Mouse (Mus musculus): ENCODE results near the gene Fan1. TPM values are rescaled to one million over a fixed set of nuclear protein-coding genes. Genes with fewer than 3 reads are reported as not detected.

The Fan1 gene
- polyA plus RNA-seq, 1 experiment from 2014 or later, result 6.1 TPM

- Histone ChIP-seq H3K4me2 (ENCODE audit: low read depth) (no peak overlapping the region), H3K4me3 (ENCODE audit: low read depth, low read length) (no peak overlapping the region), H3K9ac (ENCODE audit: low read length) (no peak overlapping the region), H3K9me3 (ENCODE audit: control insufficient read depth, low read length) (no peaks in the 10 kb centered on the region), H3K36me3 (ENCODE audit: control insufficient read depth, insufficient read depth, low read length) (peaks cover 4% of the 10 kb centered on the region; the same call in 1 of the 2 replicates), H3K27ac (ENCODE audit: low read depth, low read length) (no peak overlapping the region), H3K27me3 (ENCODE audit: control insufficient read depth, insufficient read depth, low read length) (no peaks in the 10 kb centered on the region), H3K4me1 (ENCODE audit: control insufficient read depth, insufficient read depth, low read length) (peaks cover 3% of the 10 kb centered on the region; the same call in 1 of the 2 replicates)
- DNase-seq (ENCODE audit: low spot score) (no peak), ATAC-seq (ENCODE audit: insufficient read depth, low FRiP score, low TSS enrichment) (no peak)
- WGBS, result 89% methylated on average over 23 of the region's 23 CpGs
Measured at GRCm38 (mm10) chr7:64371940-64372878, 1.7 kb downstream of the Fan1 start.

DNA sequence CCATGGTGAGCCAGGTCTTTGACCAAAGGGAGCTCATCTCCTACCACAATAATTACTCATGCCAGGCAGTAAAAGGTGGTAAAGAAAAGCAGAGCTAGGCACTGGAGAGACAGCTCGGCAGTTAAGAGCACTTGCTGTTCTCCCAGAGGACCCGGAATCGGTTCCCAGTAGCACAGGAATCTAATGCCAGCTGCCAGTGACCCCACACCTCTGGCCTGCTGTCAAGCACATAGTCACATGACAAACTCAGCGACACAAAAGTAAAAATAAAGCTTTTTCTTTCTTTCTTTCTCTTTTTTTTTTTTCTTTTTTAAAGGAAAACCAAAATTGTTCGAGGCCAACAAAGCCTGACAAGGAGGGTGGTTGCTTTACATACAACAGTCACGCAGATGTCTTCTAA lies 4.1 kb downstream of the Fan1 start:
- Histone ChIP-seq H3K4me2 (ENCODE audit: low read depth) (no peak overlapping the region), H3K27me3 (ENCODE audit: control insufficient read depth, insufficient read depth, low read length) (no peaks in the 10 kb centered on the region), H3K4me1 (ENCODE audit: control insufficient read depth, insufficient read depth, low read length) (peaks cover 3% of the 10 kb centered on the region; the same call in 1 of the 2 replicates), H3K27ac (ENCODE audit: low read depth, low read length) (no peak overlapping the region), H3K36me3 (ENCODE audit: control insufficient read depth, insufficient read depth, low read length) (no peaks in the 10 kb centered on the region; the same call in 1 of the 2 replicates), H3K9ac (ENCODE audit: low read length) (no peak overlapping the region), H3K4me3 (ENCODE audit: low read depth, low read length) (no peak overlapping the region), H3K9me3 (ENCODE audit: control insufficient read depth, low read length) (no peaks in the 10 kb centered on the region)
- ATAC-seq (ENCODE audit: insufficient read depth, low FRiP score, low TSS enrichment), result no peak
- no peak for DNase-seq (ENCODE audit: low spot score)
- WGBS, result 89% methylated on average over 6 of the region's 6 CpGs

DNA sequence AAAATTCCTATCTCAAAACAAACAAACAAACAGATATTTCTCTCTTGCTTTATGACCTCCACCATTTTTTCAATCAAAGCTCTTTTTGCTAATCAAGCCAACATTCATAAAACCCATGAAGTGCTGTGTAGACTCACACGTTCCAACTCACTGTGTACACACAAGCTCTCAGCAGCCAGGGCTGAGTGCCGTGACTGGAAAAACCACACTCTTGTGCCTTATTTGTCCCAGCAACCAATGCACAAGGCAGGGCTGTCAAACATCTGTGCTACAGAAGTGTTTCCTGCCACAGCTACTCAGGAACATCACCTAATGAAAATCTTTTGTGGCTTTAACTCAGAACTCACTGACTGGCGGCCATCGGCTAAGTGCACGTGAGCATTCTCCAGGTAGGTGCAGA lies 8.0 kb downstream of the Fan1 start:
- DNase-seq (ENCODE audit: low spot score) (no peak), ATAC-seq (ENCODE audit: insufficient read depth, low FRiP score, low TSS enrichment) (no peak)
- peaks cover 6% of the 10 kb centered on the region for H3K36me3 ChIP-seq (ENCODE audit: control insufficient read depth, insufficient read depth, low read length)
- H3K4me1 ChIP-seq (ENCODE audit: control insufficient read depth, insufficient read depth, low read length), result no peaks in the 10 kb centered on the region
- no peaks in the 10 kb centered on the region for H3K27me3 ChIP-seq (ENCODE audit: control insufficient read depth, insufficient read depth, low read length)
- no peaks in the 10 kb centered on the region for H3K9me3 ChIP-seq (ENCODE audit: control insufficient read depth, low read length)
- no peak overlapping the region for H3K9ac ChIP-seq (ENCODE audit: low read length)
- H3K27ac ChIP-seq (ENCODE audit: low read depth, low read length), result no peak overlapping the region
- no peak overlapping the region for H3K4me2 ChIP-seq (ENCODE audit: low read depth)
- WGBS, result 93% methylated on average over 5 of the region's 5 CpGs
- no peak overlapping the region for H3K4me3 ChIP-seq (ENCODE audit: low read depth, low read length)

GRCm38 (mm10) chr7:64360586-64360945 lies 13.3 kb downstream of the Fan1 start:
- Histone ChIP-seq H3K27me3 (ENCODE audit: control insufficient read depth, insufficient read depth, low read length) (no peaks in the 10 kb centered on the region), H3K9ac (ENCODE audit: low read length) (no peak overlapping the region), H3K4me2 (ENCODE audit: low read depth) (no peak overlapping the region), H3K36me3 (ENCODE audit: control insufficient read depth, insufficient read depth, low read length) (peaks cover 6% of the 10 kb centered on the region), H3K27ac (ENCODE audit: low read depth, low read length) (no peak overlapping the region), H3K9me3 (ENCODE audit: control insufficient read depth, low read length) (no peaks in the 10 kb centered on the region), H3K4me1 (ENCODE audit: control insufficient read depth, insufficient read depth, low read length) (no peaks in the 10 kb centered on the region), H3K4me3 (ENCODE audit: low read depth, low read length) (no peak overlapping the region)
- ATAC-seq (ENCODE audit: insufficient read depth, low FRiP score, low TSS enrichment) (no peak), DNase-seq (ENCODE audit: low spot score) (no peak)
- 66% methylated on average over 3 of the region's 3 CpGs for WGBS

GRCm38 (mm10) chr7:64359943-64360585 lies 13.8 kb downstream of the Fan1 start:
- WGBS, result 84% methylated on average over 20 of the region's 20 CpGs
- no peak overlapping the region for H3K9ac ChIP-seq (ENCODE audit: low read length)
- no peak overlapping the region for H3K27ac ChIP-seq (ENCODE audit: low read depth, low read length)
- no peak overlapping the region for H3K4me3 ChIP-seq (ENCODE audit: low read depth, low read length)
- H3K9me3 ChIP-seq (ENCODE audit: control insufficient read depth, low read length), result no peaks in the 10 kb centered on the region
- peaks cover 6% of the 10 kb centered on the region for H3K36me3 ChIP-seq (ENCODE audit: control insufficient read depth, insufficient read depth, low read length)
- ATAC-seq (ENCODE audit: insufficient read depth, low FRiP score, low TSS enrichment) (no peak), DNase-seq (ENCODE audit: low spot score) (no peak)
- H3K27me3 ChIP-seq (ENCODE audit: control insufficient read depth, insufficient read depth, low read length), result no peaks in the 10 kb centered on the region
- no peak overlapping the region for H3K4me2 ChIP-seq (ENCODE audit: low read depth)
- H3K4me1 ChIP-seq (ENCODE audit: control insufficient read depth, insufficient read depth, low read length), result no peaks in the 10 kb centered on the region

DNA sequence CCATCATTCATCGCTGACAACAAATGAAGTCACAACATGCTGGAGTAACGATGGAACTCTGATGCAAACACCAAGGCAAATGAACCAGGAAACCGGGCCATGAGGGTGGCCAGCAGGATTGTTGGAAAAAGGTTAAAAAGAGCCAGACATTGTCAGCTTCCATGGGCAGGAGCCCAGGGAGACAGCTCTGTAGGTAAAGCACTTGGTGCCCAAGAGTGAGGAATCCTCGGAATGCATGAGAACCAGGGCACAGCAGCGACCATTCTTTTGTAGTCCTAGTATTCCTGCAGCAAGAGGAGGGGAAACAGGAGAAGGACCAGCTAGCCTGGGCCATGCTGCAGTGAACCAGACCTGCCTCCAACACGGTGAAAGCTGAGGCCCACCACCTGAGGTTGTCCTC lies 15.2 kb downstream of the Fan1 start:
- no peaks in the 10 kb centered on the region for H3K4me1 ChIP-seq (ENCODE audit: control insufficient read depth, insufficient read depth, low read length)
- no peaks in the 10 kb centered on the region for H3K9me3 ChIP-seq (ENCODE audit: control insufficient read depth, low read length)
- no peak overlapping the region for H3K27ac ChIP-seq (ENCODE audit: low read depth, low read length)
- H3K27me3 ChIP-seq (ENCODE audit: control insufficient read depth, insufficient read depth, low read length), result no peaks in the 10 kb centered on the region
- H3K36me3 ChIP-seq (ENCODE audit: control insufficient read depth, insufficient read depth, low read length), result peaks cover 3% of the 10 kb centered on the region
- no peak overlapping the region for H3K4me3 ChIP-seq (ENCODE audit: low read depth, low read length)
- DNase-seq (ENCODE audit: low spot score), result no peak
- H3K4me2 ChIP-seq (ENCODE audit: low read depth), result no peak overlapping the region
- H3K9ac ChIP-seq (ENCODE audit: low read length), result no peak overlapping the region
- no peak for ATAC-seq (ENCODE audit: insufficient read depth, low FRiP score, low TSS enrichment)
- WGBS, result 85% methylated on average over 6 of the region's 6 CpGs

DNA sequence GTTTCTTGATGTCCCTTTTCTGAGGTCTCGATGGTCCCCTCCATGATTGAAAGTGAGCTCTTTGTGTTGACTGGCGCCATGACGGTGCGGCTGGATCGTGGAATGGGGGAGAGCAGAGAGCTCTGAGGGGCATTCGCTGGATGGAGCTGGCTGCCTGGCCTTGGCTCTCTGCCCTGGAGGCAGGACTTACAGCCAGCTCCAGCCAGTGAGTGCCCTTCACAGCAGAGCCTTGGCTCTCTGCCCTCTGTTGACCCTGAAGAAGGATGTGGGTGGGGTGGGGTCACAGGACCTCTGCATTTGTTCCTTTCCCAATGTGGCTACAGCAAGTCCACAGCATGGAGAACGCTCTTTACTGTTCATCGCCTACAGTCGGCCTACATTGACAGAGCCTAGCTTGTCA lies 16.5 kb downstream of the Fan1 start:
- Histone ChIP-seq H3K4me2 (ENCODE audit: low read depth) (no peak overlapping the region), H3K4me3 (ENCODE audit: low read depth, low read length) (no peak overlapping the region), H3K27me3 (ENCODE audit: control insufficient read depth, insufficient read depth, low read length) (no peaks in the 10 kb centered on the region), H3K36me3 (ENCODE audit: control insufficient read depth, insufficient read depth, low read length) (peaks cover 3% of the 10 kb centered on the region), H3K4me1 (ENCODE audit: control insufficient read depth, insufficient read depth, low read length) (no peaks in the 10 kb centered on the region), H3K27ac (ENCODE audit: low read depth, low read length) (no peak overlapping the region), H3K9ac (ENCODE audit: low read length) (no peak overlapping the region), H3K9me3 (ENCODE audit: control insufficient read depth, low read length) (no peaks in the 10 kb centered on the region)
- DNase-seq (ENCODE audit: low spot score) (no peak), ATAC-seq (ENCODE audit: insufficient read depth, low FRiP score, low TSS enrichment) (no peak)
- WGBS, result 94% methylated on average over 9 of the region's 9 CpGs

DNA sequence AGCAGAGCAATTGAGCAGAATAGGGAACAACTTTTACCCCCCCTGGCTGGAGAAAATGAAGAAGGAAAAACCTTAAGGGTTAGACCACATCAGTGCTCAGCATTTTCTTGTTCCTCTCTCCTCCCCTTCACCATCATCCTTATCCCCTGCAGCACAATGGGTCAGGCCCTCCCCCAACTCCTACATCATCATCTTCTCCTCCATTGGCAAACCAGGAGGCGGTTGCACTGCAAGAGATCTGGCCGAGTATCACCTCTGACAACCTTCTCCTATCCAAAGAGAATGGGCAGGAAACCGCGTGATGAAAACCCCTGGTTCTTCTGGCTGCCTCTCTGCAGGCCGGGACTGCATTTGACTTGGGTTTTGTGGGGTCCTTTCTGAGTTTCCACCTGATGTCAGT lies 17.2 kb downstream of the Fan1 start:
- ATAC-seq (ENCODE audit: insufficient read depth, low FRiP score, low TSS enrichment) (no peak), DNase-seq (ENCODE audit: low spot score) (no peak)
- H3K27me3 ChIP-seq (ENCODE audit: control insufficient read depth, insufficient read depth, low read length), result no peaks in the 10 kb centered on the region
- no peaks in the 10 kb centered on the region for H3K9me3 ChIP-seq (ENCODE audit: control insufficient read depth, low read length)
- H3K4me3 ChIP-seq (ENCODE audit: low read depth, low read length), result no peak overlapping the region
- peaks cover 2% of the 10 kb centered on the region for H3K36me3 ChIP-seq (ENCODE audit: control insufficient read depth, insufficient read depth, low read length)
- H3K27ac ChIP-seq (ENCODE audit: low read depth, low read length), result no peak overlapping the region
- no peak overlapping the region for H3K9ac ChIP-seq (ENCODE audit: low read length)
- 94% methylated on average over 5 of the region's 5 CpGs for WGBS
- H3K4me1 ChIP-seq (ENCODE audit: control insufficient read depth, insufficient read depth, low read length), result no peaks in the 10 kb centered on the region
- no peak overlapping the region for H3K4me2 ChIP-seq (ENCODE audit: low read depth)

DNA sequence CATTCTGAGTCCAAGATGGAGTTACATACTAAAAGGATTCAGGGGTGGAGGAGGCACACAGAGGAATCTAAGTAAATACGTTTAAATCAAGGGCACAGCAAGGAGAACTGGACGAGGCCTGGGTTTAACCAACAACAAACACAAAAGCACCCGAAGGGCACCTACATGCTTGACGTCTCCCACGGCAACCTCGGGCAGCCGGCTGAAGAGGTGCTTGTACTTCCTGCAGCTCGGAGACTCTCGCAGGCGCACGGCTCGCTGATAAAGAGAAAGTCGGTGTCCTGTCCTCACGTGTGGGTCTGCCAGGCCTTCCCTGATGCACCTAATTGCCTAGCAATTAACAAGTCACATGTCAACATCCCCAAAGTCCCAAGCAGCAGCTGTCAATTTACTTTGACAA lies 19.7 kb downstream of the Fan1 start:
- no peaks in the 10 kb centered on the region for H3K4me1 ChIP-seq (ENCODE audit: control insufficient read depth, insufficient read depth, low read length)
- H3K27me3 ChIP-seq (ENCODE audit: control insufficient read depth, insufficient read depth, low read length), result no peaks in the 10 kb centered on the region
- DNase-seq (ENCODE audit: low spot score) (no peak), ATAC-seq (ENCODE audit: insufficient read depth, low FRiP score, low TSS enrichment) (no peak)
- no peak overlapping the region for H3K4me3 ChIP-seq (ENCODE audit: low read depth, low read length)
- no peak overlapping the region for H3K4me2 ChIP-seq (ENCODE audit: low read depth)
- 61% methylated on average over 14 of the region's 14 CpGs for WGBS
- H3K36me3 ChIP-seq (ENCODE audit: control insufficient read depth, insufficient read depth, low read length), result no peaks in the 10 kb centered on the region; the same call in 1 of the 2 replicates
- H3K27ac ChIP-seq (ENCODE audit: low read depth, low read length), result no peak overlapping the region
- no peak overlapping the region for H3K9ac ChIP-seq (ENCODE audit: low read length)
- no peaks in the 10 kb centered on the region for H3K9me3 ChIP-seq (ENCODE audit: control insufficient read depth, low read length)
